Mouse (Mus musculus): Measurements from ENCODE around the gene Eif3g. TPM values are rescaled to one million over a fixed set of nuclear protein-coding genes. Genes with fewer than 3 reads are reported as not detected.

Eif3g gene
- polyA plus RNA-seq (2011; ENCODE audit: insufficient read depth, insufficient read length, low replicate concordance, missing spikeins) = 62.7 and 99.1 TPM in 2 replicates

- Histone ChIP-seq H3K4me1 (ENCODE audit: control insufficient read depth, insufficient read depth, low read length) (no peaks in the 10 kb centered on the region; the same call in 1 of the 2 replicates), H3K4me3 (replicated peaks; ENCODE audit: control insufficient read depth, low read depth, low read length) (peak within 1 kb of the TSS; percentile 93), H3K27ac (ENCODE audit: control insufficient read depth, insufficient read depth, low read depth, low read length, poor library complexity) (peak within 1 kb of the TSS; percentile 59)
- 7% methylated on average over 34 of the region's 34 CpGs for WGBS
- TF ChIP-seq POLR2A (IDR thresholded peaks at IDR 0.05; ENCODE audit: borderline replicate concordance, control insufficient read depth, low read depth, low read length) (peak; percentile 50; the same call in 1 of the 2 replicates), CTCF (IDR thresholded peaks at IDR 0.05; ENCODE audit: control insufficient read depth, insufficient read depth, low read length) (peak; percentile 96)
Measured at GRCm38 (mm10) chr9:20898511-20899073, at the start of gene Eif3g. Gene Eif3g (minus strand): TSS chr9:20898623.

DNA sequence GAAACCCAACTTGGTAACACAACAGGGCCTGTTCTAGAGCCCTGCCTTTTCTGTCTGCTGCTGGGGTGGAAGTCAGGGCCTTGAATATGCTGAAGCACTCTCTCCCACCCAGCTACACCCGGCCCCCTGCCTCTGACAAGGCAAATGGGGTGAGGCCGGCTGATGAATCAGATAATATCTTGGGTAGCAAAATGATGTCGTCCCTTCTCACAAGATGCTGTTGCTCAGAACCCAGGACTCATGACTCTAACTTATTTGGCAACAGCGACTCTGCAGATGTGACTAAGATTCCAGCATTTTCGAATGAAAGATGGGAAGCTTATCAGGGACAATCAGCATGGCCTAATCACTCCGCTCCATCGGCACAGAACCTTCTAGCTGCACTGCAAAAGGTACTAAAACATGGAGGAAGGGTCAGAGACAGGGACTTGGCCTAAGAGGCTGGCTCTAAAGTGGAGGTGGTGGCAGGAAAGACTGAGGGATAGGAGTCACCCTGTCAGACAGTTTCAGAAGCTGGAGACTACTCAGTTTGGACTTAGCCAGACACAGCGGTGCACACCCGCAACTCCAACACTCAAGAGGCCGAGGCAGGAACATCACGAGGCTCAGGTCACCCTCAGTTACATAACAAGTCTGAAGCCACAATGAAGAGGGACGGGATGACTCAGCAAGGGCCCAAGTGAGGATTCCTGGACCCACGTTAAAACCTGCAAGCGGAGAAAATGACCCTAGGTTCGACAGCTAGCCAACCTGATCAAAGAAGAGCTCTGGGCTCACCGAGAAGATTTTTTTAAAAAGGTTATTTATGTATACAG is 47.9 kb upstream of the Eif3g start:
- WGBS = 47% methylated on average over 16 of the region's 16 CpGs
- Histone ChIP-seq H3K4me1 (ENCODE audit: control insufficient read depth, insufficient read depth, low read length) (peaks cover 4% of the 10 kb centered on the region; the same call in 1 of the 2 replicates), H3K27ac (ENCODE audit: control insufficient read depth, insufficient read depth, low read depth, low read length, poor library complexity) (peak overlapping the region; percentile 58), H3K4me3 (replicated peaks; ENCODE audit: control insufficient read depth, low read depth, low read length) (no peak overlapping the region)
- no peak for TF ChIP-seq POLR2A (IDR thresholded peaks at IDR 0.05; ENCODE audit: borderline replicate concordance, control insufficient read depth, low read depth, low read length)
- TF ChIP-seq CTCF (IDR thresholded peaks at IDR 0.05; ENCODE audit: control insufficient read depth, insufficient read depth, low read length) = no peak

GRCm38 (mm10) chr9:20944697-20945370 is 46.4 kb upstream of the Eif3g start:
- TF ChIP-seq POLR2A (IDR thresholded peaks at IDR 0.05; ENCODE audit: borderline replicate concordance, control insufficient read depth, low read depth, low read length) = no peak
- TF ChIP-seq CTCF (IDR thresholded peaks at IDR 0.05; ENCODE audit: control insufficient read depth, insufficient read depth, low read length) = no peak
- Histone ChIP-seq H3K4me3 (replicated peaks; ENCODE audit: control insufficient read depth, low read depth, low read length) (no peak overlapping the region), H3K27ac (ENCODE audit: control insufficient read depth, insufficient read depth, low read depth, low read length, poor library complexity) (no peak overlapping the region), H3K4me1 (ENCODE audit: control insufficient read depth, insufficient read depth, low read length) (peaks cover 4% of the 10 kb centered on the region; the same call in 1 of the 2 replicates)
- WGBS = 62% methylated on average over 4 of the region's 4 CpGs

- Histone ChIP-seq H3K4me3 (replicated peaks; ENCODE audit: control insufficient read depth, low read depth, low read length) (no peak overlapping the region), H3K4me1 (ENCODE audit: control insufficient read depth, insufficient read depth, low read length) (peaks cover 4% of the 10 kb centered on the region; the same call in 1 of the 2 replicates), H3K27ac (ENCODE audit: control insufficient read depth, insufficient read depth, low read depth, low read length, poor library complexity) (no peak overlapping the region)
- TF ChIP-seq CTCF (IDR thresholded peaks at IDR 0.05; ENCODE audit: control insufficient read depth, insufficient read depth, low read length) = no peak
- no peak for TF ChIP-seq POLR2A (IDR thresholded peaks at IDR 0.05; ENCODE audit: borderline replicate concordance, control insufficient read depth, low read depth, low read length)
- WGBS = 86% methylated on average over 2 of the region's 2 CpGs
Measured at GRCm38 (mm10) chr9:20943911-20944310, 45.5 kb upstream of the Eif3g start.

DNA sequence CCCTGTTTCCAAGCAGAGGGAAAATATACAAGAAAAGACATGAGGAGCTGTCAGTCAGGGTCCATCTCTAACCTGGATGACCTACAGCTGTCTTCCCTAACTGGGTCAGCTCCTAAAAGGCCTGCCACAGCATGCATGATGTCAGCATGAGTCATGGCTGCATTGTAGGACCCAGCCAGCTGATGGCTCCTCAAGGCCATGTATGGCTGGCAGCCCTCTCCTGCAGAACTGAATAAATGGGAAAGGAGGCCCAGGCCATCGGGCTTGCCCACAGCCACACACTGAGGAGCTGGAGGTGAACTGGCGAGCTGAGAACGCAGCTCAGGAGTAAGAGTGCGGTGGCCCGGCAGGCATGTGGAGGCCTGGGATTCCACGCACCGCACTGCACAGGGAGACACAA is 45.0 kb upstream of the Eif3g start:
- H3K27ac ChIP-seq (ENCODE audit: control insufficient read depth, insufficient read depth, low read depth, low read length, poor library complexity) = no peak overlapping the region
- WGBS = 97% methylated on average over 7 of the region's 7 CpGs
- H3K4me3 ChIP-seq (replicated peaks; ENCODE audit: control insufficient read depth, low read depth, low read length) = no peak overlapping the region
- no peak for TF ChIP-seq CTCF (IDR thresholded peaks at IDR 0.05; ENCODE audit: control insufficient read depth, insufficient read depth, low read length)
- TF ChIP-seq POLR2A (IDR thresholded peaks at IDR 0.05; ENCODE audit: borderline replicate concordance, control insufficient read depth, low read depth, low read length) = no peak
- H3K4me1 ChIP-seq (ENCODE audit: control insufficient read depth, insufficient read depth, low read length) = peaks cover 4% of the 10 kb centered on the region; the same call in 1 of the 2 replicates

- H3K4me1 ChIP-seq (ENCODE audit: control insufficient read depth, insufficient read depth, low read length) = no peaks in the 10 kb centered on the region
- TF ChIP-seq CTCF (IDR thresholded peaks at IDR 0.05; ENCODE audit: control insufficient read depth, insufficient read depth, low read length) (no peak), POLR2A (IDR thresholded peaks at IDR 0.05; ENCODE audit: borderline replicate concordance, control insufficient read depth, low read depth, low read length) (no peak)
- 67% methylated on average over 3 of the region's 3 CpGs for WGBS
Measured at GRCm38 (mm10) chr9:20923258-20923657, 24.8 kb upstream of the Eif3g start.

GRCm38 (mm10) chr9:20916160-20916559 is 17.7 kb upstream of the Eif3g start:
- 75% methylated on average over 4 of the region's 4 CpGs for WGBS
- H3K4me3 ChIP-seq (replicated peaks; ENCODE audit: control insufficient read depth, low read depth, low read length) = no peak overlapping the region
- peak; percentile 56 for TF ChIP-seq CTCF (IDR thresholded peaks at IDR 0.05; ENCODE audit: control insufficient read depth, insufficient read depth, low read length)
- no peak for TF ChIP-seq POLR2A (IDR thresholded peaks at IDR 0.05; ENCODE audit: borderline replicate concordance, control insufficient read depth, low read depth, low read length)

More at GRCm38 (mm10) chr9:20923258-20923657, 24.8 kb upstream of the Eif3g start:
- Histone ChIP-seq H3K27ac (ENCODE audit: control insufficient read depth, insufficient read depth, low read depth, low read length, poor library complexity) (no peak overlapping the region), H3K4me3 (replicated peaks; ENCODE audit: control insufficient read depth, low read depth, low read length) (no peak overlapping the region)

DNA sequence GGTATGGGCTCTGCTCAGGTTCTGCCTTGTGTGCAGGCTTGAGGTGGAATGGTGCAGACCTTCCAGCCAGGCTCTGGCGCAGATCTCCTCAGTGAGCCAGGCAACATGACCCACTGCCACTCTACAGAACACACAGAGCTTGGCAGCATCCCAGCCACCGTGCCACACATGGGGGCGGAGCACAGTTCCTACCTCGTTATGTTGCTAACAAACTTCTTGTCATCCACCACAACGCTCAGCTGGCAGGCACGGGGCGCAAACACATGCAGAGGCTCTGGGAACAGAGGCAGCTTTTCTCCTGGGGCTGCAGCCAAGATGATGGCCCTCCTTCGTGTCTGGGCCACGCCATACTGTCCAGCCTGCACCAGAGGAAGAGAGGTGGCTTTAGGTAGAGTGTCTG is 11.5 kb upstream of the Eif3g start:
- Histone ChIP-seq H3K27ac (ENCODE audit: control insufficient read depth, insufficient read depth, low read depth, low read length, poor library complexity) (no peak overlapping the region), H3K4me3 (replicated peaks; ENCODE audit: control insufficient read depth, low read depth, low read length) (no peak overlapping the region), H3K4me1 (ENCODE audit: control insufficient read depth, insufficient read depth, low read length) (no peaks in the 10 kb centered on the region)
- 87% methylated on average over 9 of the region's 9 CpGs for WGBS
- TF ChIP-seq POLR2A (IDR thresholded peaks at IDR 0.05; ENCODE audit: borderline replicate concordance, control insufficient read depth, low read depth, low read length) = no peak
- TF ChIP-seq CTCF (IDR thresholded peaks at IDR 0.05; ENCODE audit: control insufficient read depth, insufficient read depth, low read length) = no peak

More at GRCm38 (mm10) chr9:20916160-20916559, 17.7 kb upstream of the Eif3g start:
- no peaks in the 10 kb centered on the region for H3K4me1 ChIP-seq (ENCODE audit: control insufficient read depth, insufficient read depth, low read length)
- H3K27ac ChIP-seq (ENCODE audit: control insufficient read depth, insufficient read depth, low read depth, low read length, poor library complexity) = no peak overlapping the region
